Mouse (Mus musculus): ENCODE measurements around the gene Nsun4. TPM values are rescaled to one million over a fixed set of nuclear protein-coding genes. Genes with fewer than 3 reads are reported as not detected.

Gene Nsun4
- polyA plus RNA-seq, 2 experiments = 13.4 to 18.8 TPM

DNA sequence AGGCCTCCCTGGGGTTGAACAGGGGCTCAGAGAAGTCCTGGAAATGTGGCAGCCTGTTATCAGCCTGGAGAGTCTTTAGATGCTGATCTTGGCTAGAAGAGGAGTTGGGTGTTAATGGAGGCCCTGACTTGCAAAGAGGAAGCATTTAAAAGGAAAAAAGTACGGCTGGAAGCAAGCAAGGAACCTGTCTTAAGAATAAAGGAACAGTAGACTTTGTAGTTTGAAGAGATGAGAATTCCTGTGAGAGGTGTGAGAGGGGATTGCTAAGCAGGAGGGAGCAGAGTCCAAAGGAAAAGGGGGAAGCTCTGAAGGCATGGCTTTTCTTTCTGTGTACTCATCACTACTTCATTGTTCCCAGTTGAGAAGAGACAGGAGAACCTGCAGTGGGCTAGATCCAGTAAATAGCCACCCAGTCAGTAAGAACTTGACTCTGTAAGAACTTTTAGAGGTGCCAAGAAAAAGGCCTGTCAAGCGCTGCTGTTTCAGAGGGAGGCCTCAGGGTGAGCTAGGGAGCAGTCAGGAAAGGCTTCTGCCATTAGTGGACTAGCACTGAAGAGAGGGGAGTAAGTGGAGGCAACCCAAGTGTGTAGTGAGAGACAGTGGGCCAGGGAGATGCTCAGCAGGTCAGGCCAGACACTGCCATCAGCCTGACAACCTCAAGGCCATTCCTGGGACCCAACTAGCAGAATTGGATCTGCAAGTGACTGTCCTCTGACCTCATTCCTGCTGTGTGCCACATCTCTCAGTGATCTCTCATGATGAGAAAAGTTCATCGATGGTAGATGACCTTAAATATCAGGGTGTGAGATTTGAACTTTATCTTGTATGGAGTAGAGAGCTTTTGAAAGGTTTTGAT lies 23.8 kb upstream of the Nsun4 start:
- H3K27me3 ChIP-seq (ENCODE audit: control insufficient read depth, insufficient read depth, low read length) = no peaks in the 10 kb centered on the region
- H3K4me2 ChIP-seq (replicated peaks; ENCODE audit: low read depth, low read length, severe bottlenecking) = peak overlapping the region; percentile 86
- peaks cover 23% of the 10 kb centered on the region for H3K4me1 ChIP-seq (ENCODE audit: control insufficient read depth, insufficient read depth, low read length)
- ATAC-seq (ENCODE audit: low FRiP score, low read depth) (no peak), DNase-seq (ENCODE audit: low spot score) (no peak)
- peak overlapping the region; percentile 95 for H3K9ac ChIP-seq (ENCODE audit: low read depth, low read length, severe bottlenecking)
- peak overlapping the region; percentile 96 for H3K4me3 ChIP-seq (replicated peaks; ENCODE audit: low read length)
- TF ChIP-seq POLR2A (IDR thresholded peaks at IDR 0.05; ENCODE audit: borderline replicate concordance, extremely low read depth, insufficient read depth, insufficient read length) = no peak
- H3K36me3 ChIP-seq (ENCODE audit: control insufficient read depth, insufficient read depth, low read length) = peaks cover 34% of the 10 kb centered on the region
- no peaks in the 10 kb centered on the region for H3K9me3 ChIP-seq (ENCODE audit: control insufficient read depth, low read length)
- WGBS = 63% methylated on average over 3 of the region's 3 CpGs
- H3K27ac ChIP-seq (replicated peaks; ENCODE audit: low read depth, low read length) = peak overlapping the region; percentile 97

DNA sequence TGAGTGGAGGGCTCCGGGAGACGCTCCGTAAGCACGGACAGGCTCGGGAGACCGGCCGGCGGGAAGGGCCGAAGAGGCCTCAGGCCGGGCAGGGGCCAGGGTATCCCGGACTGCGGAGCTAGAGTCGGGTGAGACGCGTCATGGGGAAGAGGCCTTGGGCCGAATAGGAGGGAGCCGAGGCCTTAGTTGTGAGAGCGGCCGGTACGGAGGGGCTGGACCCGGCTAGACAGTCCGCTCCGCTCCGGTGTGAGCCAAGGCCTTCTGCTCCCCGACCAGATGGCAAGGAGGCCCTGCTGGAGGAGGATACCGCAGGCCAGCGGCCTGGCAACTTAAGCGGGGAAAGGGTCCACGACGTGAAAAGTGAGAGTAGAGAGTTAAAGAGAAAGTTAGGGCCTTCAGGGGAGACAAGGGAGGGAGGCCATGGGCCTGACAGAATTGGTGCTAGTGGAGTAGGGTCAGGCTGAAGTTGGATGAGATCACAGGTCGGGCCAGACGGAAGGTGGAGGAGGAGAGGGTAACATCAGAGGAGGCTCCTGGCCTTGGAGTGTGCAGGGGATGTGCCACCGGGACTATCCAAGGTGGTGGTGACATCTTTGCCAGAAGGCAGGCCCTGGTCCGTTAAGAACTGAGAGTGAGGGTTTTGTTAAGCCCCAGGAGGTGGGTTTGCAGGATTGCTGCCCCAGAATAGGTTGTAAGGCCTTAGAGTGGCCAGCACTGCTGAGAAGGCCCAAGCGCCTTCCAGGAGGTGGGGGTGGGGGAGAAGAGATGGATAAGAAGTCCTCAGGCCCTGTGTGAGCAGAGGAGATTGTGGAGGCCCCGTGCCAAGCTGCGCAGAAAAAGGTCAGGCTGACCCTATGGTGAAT lies 22.9 kb upstream of the Nsun4 start:
- H3K4me3 ChIP-seq (replicated peaks; ENCODE audit: low read length) = peak overlapping the region; percentile 96
- peak overlapping the region; percentile 95 for H3K9ac ChIP-seq (ENCODE audit: low read depth, low read length, severe bottlenecking)
- no peak for TF ChIP-seq POLR2A (IDR thresholded peaks at IDR 0.05; ENCODE audit: borderline replicate concordance, extremely low read depth, insufficient read depth, insufficient read length)
- peak overlapping the region; percentile 97 for H3K27ac ChIP-seq (replicated peaks; ENCODE audit: low read depth, low read length)
- no peak for DNase-seq (ENCODE audit: low spot score)
- no peaks in the 10 kb centered on the region for H3K9me3 ChIP-seq (ENCODE audit: control insufficient read depth, low read length)
- H3K4me1 ChIP-seq (ENCODE audit: control insufficient read depth, insufficient read depth, low read length) = peaks cover 23% of the 10 kb centered on the region
- H3K4me2 ChIP-seq (replicated peaks; ENCODE audit: low read depth, low read length, severe bottlenecking) = peak overlapping the region; percentile 86
- no peak for ATAC-seq (ENCODE audit: low FRiP score, low read depth)
- no peaks in the 10 kb centered on the region for H3K27me3 ChIP-seq (ENCODE audit: control insufficient read depth, insufficient read depth, low read length)
- H3K36me3 ChIP-seq (ENCODE audit: control insufficient read depth, insufficient read depth, low read length) = peaks cover 26% of the 10 kb centered on the region
- 4% methylated on average over 37 of the region's 37 CpGs for WGBS

DNA sequence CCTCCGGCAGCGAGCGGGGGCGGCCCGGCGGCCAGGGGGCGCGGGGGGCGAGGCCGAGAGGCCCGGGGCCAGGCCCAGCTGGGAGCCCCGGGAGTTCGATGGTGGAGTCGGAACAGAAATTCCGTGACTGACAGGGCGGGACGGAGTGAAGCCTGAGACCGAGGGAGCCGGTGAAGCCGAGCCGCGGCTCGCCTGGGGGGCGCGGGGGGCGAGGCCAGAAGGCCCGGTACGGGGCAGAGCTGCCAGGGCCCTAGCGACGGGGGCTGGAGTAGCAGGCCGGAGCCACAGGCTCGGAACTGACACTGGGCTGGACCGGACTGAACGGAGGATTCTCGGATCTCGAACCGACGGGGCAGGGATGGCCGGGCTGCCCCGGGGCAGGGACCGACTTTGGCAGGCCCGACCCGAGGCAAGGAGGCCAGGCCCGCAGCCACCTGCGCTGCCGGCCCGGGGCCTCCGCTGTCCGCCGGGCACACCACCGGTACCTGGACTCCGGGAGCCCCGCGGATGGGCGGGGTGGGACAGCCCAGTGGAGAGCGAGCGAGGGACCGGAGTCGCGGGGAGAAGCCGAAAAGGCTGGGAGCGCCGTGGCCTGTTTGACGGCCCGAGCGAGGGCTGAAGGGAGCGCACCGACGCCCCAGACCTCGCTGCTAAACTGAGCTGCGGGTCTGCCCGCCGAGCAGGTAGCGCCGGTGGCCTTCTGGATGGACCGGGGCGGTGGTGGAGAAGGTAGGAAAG lies 22.1 kb upstream of the Nsun4 start:
- no peaks in the 10 kb centered on the region for H3K27me3 ChIP-seq (ENCODE audit: control insufficient read depth, insufficient read depth, low read length)
- H3K36me3 ChIP-seq (ENCODE audit: control insufficient read depth, insufficient read depth, low read length) = peaks cover 18% of the 10 kb centered on the region
- peak; percentile 44 for DNase-seq (ENCODE audit: low spot score)
- H3K27ac ChIP-seq (replicated peaks; ENCODE audit: low read depth, low read length) = peak overlapping the region; percentile 97
- H3K4me2 ChIP-seq (replicated peaks; ENCODE audit: low read depth, low read length, severe bottlenecking) = peak overlapping the region; percentile 86
- TF ChIP-seq POLR2A (IDR thresholded peaks at IDR 0.05; ENCODE audit: borderline replicate concordance, extremely low read depth, insufficient read depth, insufficient read length) = no peak
- ATAC-seq (ENCODE audit: low FRiP score, low read depth) = peak; percentile 65
- WGBS = under 1% methylated on average over 53 of the region's 77 CpGs
- H3K4me3 ChIP-seq (replicated peaks; ENCODE audit: low read length) = peak overlapping the region; percentile 96
- no peaks in the 10 kb centered on the region for H3K9me3 ChIP-seq (ENCODE audit: control insufficient read depth, low read length)
- peak overlapping the region; percentile 95 for H3K9ac ChIP-seq (ENCODE audit: low read depth, low read length, severe bottlenecking)
- peaks cover 23% of the 10 kb centered on the region for H3K4me1 ChIP-seq (ENCODE audit: control insufficient read depth, insufficient read depth, low read length)

DNA sequence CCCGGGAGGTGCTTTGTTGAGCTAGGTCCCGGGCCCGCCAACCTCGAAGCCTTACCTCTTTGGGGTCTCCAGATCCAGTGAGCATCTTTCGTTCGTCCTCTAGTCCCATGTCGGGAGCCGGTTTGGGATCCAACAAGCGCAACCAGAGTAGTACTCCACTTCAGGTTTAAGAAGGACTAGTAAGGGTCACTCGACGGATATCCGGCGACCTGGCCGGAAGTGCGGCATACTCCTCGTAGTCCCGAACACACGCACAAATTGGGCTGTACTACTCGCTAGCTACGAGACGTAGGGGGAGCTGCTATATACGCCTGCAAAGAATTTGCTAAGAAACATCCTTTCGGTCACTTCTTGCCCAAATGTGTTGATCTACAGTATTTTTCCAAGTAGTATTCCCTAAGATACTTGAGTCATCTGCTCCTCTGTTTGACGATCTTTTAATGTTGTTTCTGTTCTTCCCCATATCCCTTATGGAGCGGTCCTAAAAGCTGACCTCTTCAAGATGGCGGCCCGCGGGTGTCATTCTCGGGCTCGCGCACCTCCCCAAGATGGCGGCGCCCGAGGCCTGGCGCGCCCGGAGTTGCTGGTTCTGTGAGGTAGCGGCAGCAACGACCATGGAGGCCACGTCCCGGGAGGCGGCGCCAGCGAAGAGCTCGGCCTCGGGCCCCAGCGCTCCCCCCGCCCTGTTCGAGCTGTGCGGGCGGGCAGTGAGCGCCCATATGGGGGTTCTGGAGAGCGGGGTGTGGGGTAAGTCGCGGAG lies 21.4 kb upstream of the Nsun4 start, which contains the start of the genes Uqcrh and Lrrc41:
Uqcrh (minus strand) TSS at position 211 of the 760 bp plus-strand sequence.
Lrrc41 (plus strand) TSS at position 409 of the 760 bp plus-strand sequence.
- Histone ChIP-seq H3K4me1 (ENCODE audit: control insufficient read depth, insufficient read depth, low read length) (peaks cover 23% of the 10 kb centered on the region), H3K9me3 (ENCODE audit: control insufficient read depth, low read length) (no peaks in the 10 kb centered on the region), H3K27ac (replicated peaks; ENCODE audit: low read depth, low read length) (peak within 1 kb of the TSS; percentile 97), H3K9ac (ENCODE audit: low read depth, low read length, severe bottlenecking) (peak within 1 kb of the TSS; percentile 95), H3K4me3 (replicated peaks; ENCODE audit: low read length) (peak within 1 kb of the TSS; percentile 96), H3K4me2 (replicated peaks; ENCODE audit: low read depth, low read length, severe bottlenecking) (peak within 1 kb of the TSS; percentile 86), H3K27me3 (ENCODE audit: control insufficient read depth, insufficient read depth, low read length) (no peaks in the 10 kb centered on the region), H3K36me3 (ENCODE audit: control insufficient read depth, insufficient read depth, low read length) (peaks cover 16% of the 10 kb centered on the region)
- DNase-seq (ENCODE audit: low spot score) = peak; percentile 95
- TF ChIP-seq POLR2A (IDR thresholded peaks at IDR 0.05; ENCODE audit: borderline replicate concordance, extremely low read depth, insufficient read depth, insufficient read length) = peak; percentile 95
- under 1% methylated on average over 55 of the region's 55 CpGs for WGBS
- ATAC-seq (ENCODE audit: low FRiP score, low read depth) = peak; percentile 95

All from limb, embryonic 14.5 days (tissue).